Mouse (Mus musculus): Measurements from ENCODE around the gene Gm14440. TPM values are rescaled to one million over a fixed set of nuclear protein-coding genes. Genes with fewer than 3 reads are reported as not detected.
"Not testable (repeated sequence)": the region's sequence is repeated elsewhere in the genome, so short reads cannot be mapped to it uniquely, and the experiment has no call there.

Gm14440 gene
- polyA plus RNA-seq (2012; rRNA removed), result not detected in 2 replicates

GRCm38 (mm10) chr2:175274825-175275224 lies at the start of gene Gm14440:
Gm14440 (plus strand) TSS chr2:175275125.
- DNase-seq (ENCODE audit: extremely low spot score in 1 of 2, low spot score in 1 of 2), result not testable (repeated sequence)

Other genes starting within 250 kb of the Gm14440 start
- gene Gm14393, start 207.3 kb upstream of the Gm14440 start, polyA plus RNA-seq (2012; rRNA removed), result 0.30 and 0.76 TPM in 2 replicates
- gene Gm14399, start 133.1 kb upstream of the Gm14440 start, polyA plus RNA-seq (2012; rRNA removed), result 21.9 and 34.2 TPM in 2 replicates
- 3.5 and 4.0 TPM in 2 replicates for gene Gm14443, start 99.3 kb upstream of the Gm14440 start, polyA plus RNA-seq (2012; rRNA removed)
- gene Gm14391, start 68.2 kb upstream of the Gm14440 start, polyA plus RNA-seq (2012; rRNA removed), result 14.9 and 18.1 TPM in 2 replicates
- gene Gm4631, start 63.1 kb downstream of the Gm14440 start, polyA plus RNA-seq (2012; rRNA removed), result 25.7 and 29.3 TPM in 2 replicates
- 4.1 and 4.3 TPM in 2 replicates for gene Zfp968, start 97.3 kb downstream of the Gm14440 start, polyA plus RNA-seq (2012; rRNA removed)
- 28.6 and 34.8 TPM in 2 replicates for gene Gm4724, start 160.7 kb downstream of the Gm14440 start, polyA plus RNA-seq (2012; rRNA removed)
- 3.5 and 4.0 TPM in 2 replicates for gene Zfp965, start 194.9 kb downstream of the Gm14440 start, polyA plus RNA-seq (2012; rRNA removed)

Data from frontal cortex, adult 2 months (tissue).